Mouse (Mus musculus) limb, embryonic 12.5 days (tissue): ENCODE results near the gene Rin2. TPM values are rescaled to one million over a fixed set of nuclear protein-coding genes. Genes with fewer than 3 reads are reported as not detected.

ENCODE experiments used
- ATAC-seq: fragments of 200-750 bp; cut with Nextera tagmentation; 2 replicates; pipeline ENCODE4 v1.8.0; 2017; ENCODE audit warnings: low read depth, moderate TSS enrichment; ENCODE audit not compliant: insufficient number of reproducible peaks, insufficient read depth, low FRiP score, low TSS enrichment
- H3K27ac ChIP-seq: fragments of 300-500 bp; sonication (generic); 2 replicates; pipeline ENCODE4 v1.5.1; 2016; ENCODE audit warnings: mild to moderate bottlenecking, moderate library complexity
- H3K27me3 ChIP-seq: fragments of 300-500 bp; sonication (generic); 2 replicates; pipeline ENCODE4 v1.6.1; 2016; ENCODE audit warnings: mild to moderate bottlenecking, moderate library complexity
- H3K36me3 ChIP-seq: fragments of 300-500 bp; sonication (generic); 2 replicates; pipeline ENCODE4 v1.6.1; 2016; ENCODE audit warnings: mild to moderate bottlenecking, moderate library complexity
- H3K4me1 ChIP-seq: fragments of 300-500 bp; sonication (generic); replicated peaks from 2 replicates; pipeline ENCODE4 v1.6.1; 2016
- H3K4me2 ChIP-seq: fragments of 300-500 bp; sonication (generic); 2 replicates; pipeline ENCODE4 v1.6.1; 2016; ENCODE audit warnings: mild to moderate bottlenecking, moderate library complexity
- H3K4me3 ChIP-seq: fragments of 300-500 bp; sonication (generic); replicated peaks from 2 replicates; pipeline ENCODE4 v1.5.1; 2016; ENCODE audit warnings: mild to moderate bottlenecking
- H3K9ac ChIP-seq: fragments of 300-500 bp; sonication (generic); replicated peaks from 2 replicates; pipeline ENCODE4 v1.6.1; 2016; ENCODE audit warnings: mild to moderate bottlenecking, moderate library complexity
- H3K9me3 ChIP-seq: fragments of 300-500 bp; sonication (generic); 2 replicates; pipeline ENCODE4 v1.6.1; 2016; ENCODE audit warnings: mild to moderate bottlenecking, moderate library complexity
- WGBS: fragments of 180-500 bp; shearing (Covaris S2); methylation state at CpG from one replicate; pipeline ENCODE4 v1.1.7; 2016; 5-methylcytosine and 5-hydroxymethylcytosine counted together
- polyA plus RNA-seq: library from polyadenylated mRNA; unstranded; fragments of >200 nt; fragmentation: Nextera tagmentation; extraction: Ambion mirVana; gene quantifications from 2 replicates; pipeline ENCODE4 v1.2.1, GENCODE M21; 2016

Rin2 gene
- polyA plus RNA-seq, 1 experiment from 2014 or later = 34.9 TPM

GRCm38 (mm10) chr2:145684151-145684550 is 9.1 kb downstream of the Rin2 start:
- peaks cover 18% of the 10 kb centered on the region for H3K4me1 ChIP-seq
- no peak overlapping the region for H3K9ac ChIP-seq
- H3K27me3 ChIP-seq = no peaks in the 10 kb centered on the region
- H3K27ac ChIP-seq = no peak overlapping the region
- ATAC-seq = no peak
- no peak overlapping the region for H3K4me3 ChIP-seq
- no peak overlapping the region for H3K4me2 ChIP-seq
- 94% methylated on average over 1 of the region's 1 CpGs for WGBS
- H3K9me3 ChIP-seq = no peaks in the 10 kb centered on the region
- no peaks in the 10 kb centered on the region for H3K36me3 ChIP-seq

GRCm38 (mm10) chr2:145684891-145685290 is 9.9 kb downstream of the Rin2 start:
- Histone ChIP-seq H3K9me3 (no peaks in the 10 kb centered on the region), H3K9ac (no peak overlapping the region), H3K4me2 (no peak overlapping the region), H3K36me3 (no peaks in the 10 kb centered on the region), H3K27ac (no peak overlapping the region), H3K4me3 (no peak overlapping the region), H3K27me3 (no peaks in the 10 kb centered on the region), H3K4me1 (peaks cover 19% of the 10 kb centered on the region)
- 80% methylated on average over 8 of the region's 8 CpGs for WGBS
- no peak for ATAC-seq

DNA sequence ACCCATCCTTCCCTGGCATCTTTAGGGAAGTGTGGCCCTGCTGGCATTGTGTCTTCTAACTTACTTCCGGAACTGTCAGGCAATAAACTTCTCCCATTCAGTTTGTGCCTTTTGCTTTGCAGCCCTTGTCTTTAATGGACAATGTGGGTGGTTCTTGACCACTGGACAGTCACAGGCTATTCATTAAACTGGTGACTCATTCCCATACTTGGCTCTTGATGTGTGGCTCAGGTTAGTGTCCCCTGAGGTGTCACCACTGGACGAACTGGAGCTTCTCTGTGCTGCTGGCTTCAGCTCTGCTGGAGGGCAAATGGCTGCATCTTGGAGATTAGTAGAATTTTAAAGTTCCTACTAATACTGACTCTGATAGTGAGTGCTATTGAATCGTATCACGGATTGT is 11.0 kb downstream of the Rin2 start:
- no peaks in the 10 kb centered on the region for H3K36me3 ChIP-seq

GRCm38 (mm10) chr2:145691367-145692009 is 16.5 kb downstream of the Rin2 start:
- Histone ChIP-seq H3K9me3 (no peaks in the 10 kb centered on the region), H3K9ac (no peak overlapping the region), H3K27me3 (no peaks in the 10 kb centered on the region), H3K36me3 (no peaks in the 10 kb centered on the region), H3K4me2 (no peak overlapping the region), H3K27ac (no peak overlapping the region), H3K4me1 (peaks cover 16% of the 10 kb centered on the region), H3K4me3 (no peak overlapping the region)
- no peak for ATAC-seq
- WGBS = 93% methylated on average over 10 of the region's 10 CpGs

More for the DNA sequence above, 11.0 kb downstream of the Rin2 start:
- Histone ChIP-seq H3K9me3 (no peaks in the 10 kb centered on the region), H3K4me1 (peaks cover 15% of the 10 kb centered on the region), H3K4me2 (no peak overlapping the region), H3K27me3 (no peaks in the 10 kb centered on the region), H3K9ac (no peak overlapping the region), H3K27ac (no peak overlapping the region), H3K4me3 (no peak overlapping the region)
- 87% methylated on average over 4 of the region's 4 CpGs for WGBS
- ATAC-seq = no peak

GRCm38 (mm10) chr2:145697160-145697559 is 22.1 kb downstream of the Rin2 start:
- H3K27me3 ChIP-seq = no peaks in the 10 kb centered on the region
- H3K9ac ChIP-seq = no peak overlapping the region
- WGBS = 85% methylated on average over 6 of the region's 6 CpGs
- no peaks in the 10 kb centered on the region for H3K4me1 ChIP-seq
- no peak overlapping the region for H3K4me3 ChIP-seq
- no peak overlapping the region for H3K27ac ChIP-seq
- ATAC-seq = no peak
- H3K9me3 ChIP-seq = no peaks in the 10 kb centered on the region
- H3K36me3 ChIP-seq = no peaks in the 10 kb centered on the region
- H3K4me2 ChIP-seq = no peak overlapping the region

DNA sequence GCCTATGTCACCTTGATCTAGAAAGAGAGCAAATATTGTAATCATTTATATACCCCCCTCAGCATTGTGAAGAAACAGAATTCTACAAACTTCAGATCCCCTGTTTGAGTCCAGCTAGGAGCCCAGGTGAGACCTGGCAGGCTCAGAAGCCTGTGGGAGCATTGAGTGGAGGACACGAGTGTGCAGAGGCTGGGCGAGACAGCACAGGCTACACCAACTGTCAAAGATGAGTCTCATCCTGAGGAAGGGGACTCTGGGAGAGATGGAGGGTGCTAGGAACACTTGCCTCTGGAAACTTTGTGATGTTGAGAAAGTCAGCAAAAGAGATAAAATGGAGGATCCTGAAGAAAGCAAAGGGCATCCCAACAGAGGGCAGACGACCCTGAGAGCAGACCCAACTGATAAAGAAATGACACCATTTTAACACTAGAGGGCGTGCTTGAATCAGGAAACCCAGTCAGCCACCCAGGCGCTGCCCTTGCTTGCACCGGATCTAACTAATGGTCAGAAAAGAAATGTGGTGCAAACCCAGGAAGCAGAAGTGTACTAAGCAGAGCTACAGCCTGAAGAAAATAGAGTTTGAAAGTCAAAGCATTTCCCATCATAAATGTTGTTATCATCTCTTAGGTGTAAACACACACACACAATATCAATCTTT is 24.5 kb downstream of the Rin2 start:
- no peaks in the 10 kb centered on the region for H3K27me3 ChIP-seq
- H3K4me1 ChIP-seq = no peaks in the 10 kb centered on the region
- no peak overlapping the region for H3K4me2 ChIP-seq
- H3K9me3 ChIP-seq = no peaks in the 10 kb centered on the region
- no peak overlapping the region for H3K27ac ChIP-seq
- WGBS = 36% methylated on average over 6 of the region's 6 CpGs
- H3K36me3 ChIP-seq = no peaks in the 10 kb centered on the region
- H3K4me3 ChIP-seq = no peak overlapping the region
- peak; percentile 73; the same call in 1 of the 2 replicates for ATAC-seq
- no peak overlapping the region for H3K9ac ChIP-seq

- Histone ChIP-seq H3K4me3 (no peak overlapping the region), H3K27me3 (no peaks in the 10 kb centered on the region), H3K27ac (no peak overlapping the region), H3K9me3 (no peaks in the 10 kb centered on the region), H3K4me1 (no peaks in the 10 kb centered on the region), H3K36me3 (no peaks in the 10 kb centered on the region), H3K4me2 (no peak overlapping the region), H3K9ac (no peak overlapping the region)
- ATAC-seq = no peak
- WGBS = 63% methylated on average over 8 of the region's 8 CpGs
Measured at GRCm38 (mm10) chr2:145700237-145700985, 25.4 kb downstream of the Rin2 start.

DNA sequence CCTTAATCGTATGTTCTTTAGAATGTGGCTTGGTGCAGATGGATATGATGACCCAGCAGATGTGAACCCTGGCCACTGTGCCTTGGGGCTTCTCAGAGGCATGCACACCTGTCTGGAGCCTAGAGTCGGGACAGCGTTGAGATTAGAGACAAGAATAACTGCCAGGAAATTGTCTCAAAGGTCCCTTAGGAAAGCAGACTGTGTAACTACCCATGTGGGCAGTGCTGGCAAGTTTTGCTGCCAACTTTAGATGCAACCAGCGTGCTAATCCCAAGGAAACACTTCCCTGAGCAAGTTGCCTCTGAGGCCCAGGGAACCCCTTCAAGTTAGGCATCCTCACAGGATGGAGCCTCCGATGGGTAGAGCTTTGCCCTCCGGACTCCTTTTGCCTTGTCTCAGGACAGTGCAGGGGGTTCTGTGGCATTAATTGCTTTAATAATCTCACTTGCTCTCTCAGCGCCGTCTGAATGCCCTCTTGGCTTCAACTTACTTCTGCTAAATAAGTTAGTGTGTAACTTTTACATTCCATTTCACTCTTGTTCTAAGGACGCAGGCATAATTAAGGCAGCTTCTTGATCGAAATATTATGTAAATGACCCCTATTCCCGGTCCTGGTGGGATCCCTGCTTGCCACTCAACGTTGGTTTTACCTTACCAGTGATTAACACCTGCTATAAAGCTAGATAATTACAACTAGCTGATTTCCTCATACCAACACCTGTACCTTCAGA is 26.8 kb downstream of the Rin2 start:
- H3K27ac ChIP-seq = no peak overlapping the region
- ATAC-seq = no peak
- H3K27me3 ChIP-seq = no peaks in the 10 kb centered on the region
- no peaks in the 10 kb centered on the region for H3K9me3 ChIP-seq
- no peak overlapping the region for H3K4me3 ChIP-seq
- H3K9ac ChIP-seq = no peak overlapping the region
- H3K4me1 ChIP-seq = no peaks in the 10 kb centered on the region
- no peak overlapping the region for H3K4me2 ChIP-seq
- H3K36me3 ChIP-seq = no peaks in the 10 kb centered on the region
- WGBS = 82% methylated on average over 12 of the region's 12 CpGs

GRCm38 (mm10) chr2:145704738-145705137 is 29.7 kb downstream of the Rin2 start:
- H3K4me3 ChIP-seq = no peak overlapping the region
- 65% methylated on average over 7 of the region's 7 CpGs for WGBS
- no peaks in the 10 kb centered on the region for H3K36me3 ChIP-seq
- H3K9me3 ChIP-seq = no peaks in the 10 kb centered on the region
- H3K4me1 ChIP-seq = 0 out of 2 replicates have a peak, but pooled peaks cover 2% of the 10 kb centered on the region
- H3K27ac ChIP-seq = no peak overlapping the region
- no peaks in the 10 kb centered on the region for H3K27me3 ChIP-seq
- ATAC-seq = no peak
- no peak overlapping the region for H3K4me2 ChIP-seq
- H3K9ac ChIP-seq = no peak overlapping the region

DNA sequence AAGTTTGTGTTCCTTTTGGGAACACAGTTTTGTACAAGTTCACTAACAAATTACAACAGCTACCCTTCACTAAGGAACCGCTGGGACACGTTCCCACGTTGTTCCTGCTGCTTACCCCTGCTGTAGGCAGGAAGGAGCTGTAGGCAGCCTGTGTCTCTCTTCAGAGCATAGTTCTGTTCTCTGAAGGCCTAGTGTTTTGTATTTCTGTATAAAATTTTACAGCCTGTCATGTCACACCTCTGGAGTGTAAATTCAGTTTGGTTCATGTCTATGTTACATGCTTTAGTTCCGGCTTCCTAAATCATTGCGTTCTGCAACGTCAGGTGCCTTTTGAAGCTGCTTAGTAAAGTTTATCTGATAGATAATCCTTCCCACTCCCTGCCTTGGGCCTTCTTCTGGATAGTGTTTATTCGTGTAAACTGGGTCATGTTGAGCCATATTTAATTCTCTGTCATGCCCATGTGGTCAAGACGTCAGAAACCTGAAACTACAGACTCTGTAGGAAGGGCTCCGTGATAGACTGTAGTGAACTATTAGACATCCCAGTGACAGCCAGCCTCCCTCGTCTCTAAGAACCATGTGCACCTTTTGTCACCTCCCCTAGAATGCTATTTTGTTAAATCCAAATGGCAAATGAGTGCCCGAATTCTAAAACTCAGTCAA is 34.8 kb downstream of the Rin2 start:
- ATAC-seq = no peak
- Histone ChIP-seq H3K4me2 (no peak overlapping the region), H3K36me3 (0 out of 2 replicates have a peak, but pooled peaks cover 3% of the 10 kb centered on the region), H3K4me1 (0 out of 2 replicates have a peak, but pooled peaks cover 12% of the 10 kb centered on the region), H3K9ac (no peak overlapping the region), H3K4me3 (no peak overlapping the region), H3K27me3 (no peaks in the 10 kb centered on the region), H3K9me3 (no peaks in the 10 kb centered on the region), H3K27ac (no peak overlapping the region)
- 61% methylated on average over 11 of the region's 11 CpGs for WGBS
